Mouse (Mus musculus): ENCODE results near the gene Oprd1. TPM values are rescaled to one million over a fixed set of nuclear protein-coding genes. Genes with fewer than 3 reads are reported as not detected.

Oprd1 gene
- polyA plus RNA-seq (2015; fragmentation: Illumina TruSeq; extraction: RNeasy Lipid Tissue Mini Kit (QIAGEN cat#74804); ENCODE audit: low read depth, low replicate concordance) = 10.1 TPM

GRCm38 (mm10) chr4:132144080-132144841 lies at the start of gene Oprd1:
Gene Oprd1, minus strand, starts transcription at chr4:132144486.

GRCm38 (mm10) chr4:132074933-132075769 lies 69.1 kb downstream of the Oprd1 start, which contains the start of gene Epb41:
Gene Epb41, minus strand, starts transcription at chr4:132075321.

GRCm38 (mm10) chr4:132074077-132074932 lies 70.0 kb downstream of the Oprd1 start, which contains the start of gene Gm10300:
Gene Gm10300, plus strand, starts transcription at chr4:132074697.

Other genes starting within 250 kb of the Oprd1 start
- gene Tmem200b, start 222.7 kb downstream of the Oprd1 start, polyA plus RNA-seq (2015; fragmentation: Illumina TruSeq; extraction: RNeasy Lipid Tissue Mini Kit (QIAGEN cat#74804); ENCODE audit: low read depth, low replicate concordance) = 7.2 TPM
- gene Gm10300, start 69.8 kb downstream of the Oprd1 start, polyA plus RNA-seq (2015; fragmentation: Illumina TruSeq; extraction: RNeasy Lipid Tissue Mini Kit (QIAGEN cat#74804); ENCODE audit: low read depth, low replicate concordance) = not detected
- gene Epb41, start 69.2 kb downstream of the Oprd1 start, polyA plus RNA-seq (2015; fragmentation: Illumina TruSeq; extraction: RNeasy Lipid Tissue Mini Kit (QIAGEN cat#74804); ENCODE audit: low read depth, low replicate concordance) = 32.4 TPM
- 28.0 TPM for gene Ythdf2, start 67.8 kb upstream of the Oprd1 start, polyA plus RNA-seq (2015; fragmentation: Illumina TruSeq; extraction: RNeasy Lipid Tissue Mini Kit (QIAGEN cat#74804); ENCODE audit: low read depth, low replicate concordance)
- gene Gmeb1, start 117.1 kb upstream of the Oprd1 start, polyA plus RNA-seq (2015; fragmentation: Illumina TruSeq; extraction: RNeasy Lipid Tissue Mini Kit (QIAGEN cat#74804); ENCODE audit: low read depth, low replicate concordance) = 14.5 TPM
- gene Taf12, start 129.9 kb upstream of the Oprd1 start, polyA plus RNA-seq (2015; fragmentation: Illumina TruSeq; extraction: RNeasy Lipid Tissue Mini Kit (QIAGEN cat#74804); ENCODE audit: low read depth, low replicate concordance) = 26.8 TPM
- gene Rab42, start 158.9 kb upstream of the Oprd1 start, polyA plus RNA-seq (2015; fragmentation: Illumina TruSeq; extraction: RNeasy Lipid Tissue Mini Kit (QIAGEN cat#74804); ENCODE audit: low read depth, low replicate concordance) = 3.0 TPM
- 31.0 TPM for gene Trnau1ap, start 185.1 kb upstream of the Oprd1 start, polyA plus RNA-seq (2015; fragmentation: Illumina TruSeq; extraction: RNeasy Lipid Tissue Mini Kit (QIAGEN cat#74804); ENCODE audit: low read depth, low replicate concordance)
- 11.5 TPM for gene Rcc1, start 209.1 kb upstream of the Oprd1 start, polyA plus RNA-seq (2015; fragmentation: Illumina TruSeq; extraction: RNeasy Lipid Tissue Mini Kit (QIAGEN cat#74804); ENCODE audit: low read depth, low replicate concordance)